Mouse (Mus musculus) induced T-regulatory cell, adult 2 months (primary cell): ENCODE measurements at regions not wholly inside any gene's neighbourhood (a gene's known extent, or its start where the extent isn't known, plus 50 kb on each side); places are given as distances from the start of the nearest gene placed in this dataset.
"Not testable (repeated sequence)": the region's sequence is repeated elsewhere in the genome, so short reads cannot be mapped to it uniquely, and the experiment has no call there.

Experiments
- DNase-seq: peaks from one replicate; pipeline ENCODE4 v3.0.0-alpha.2; 2012; ENCODE audit warnings: low read depth

DNA sequence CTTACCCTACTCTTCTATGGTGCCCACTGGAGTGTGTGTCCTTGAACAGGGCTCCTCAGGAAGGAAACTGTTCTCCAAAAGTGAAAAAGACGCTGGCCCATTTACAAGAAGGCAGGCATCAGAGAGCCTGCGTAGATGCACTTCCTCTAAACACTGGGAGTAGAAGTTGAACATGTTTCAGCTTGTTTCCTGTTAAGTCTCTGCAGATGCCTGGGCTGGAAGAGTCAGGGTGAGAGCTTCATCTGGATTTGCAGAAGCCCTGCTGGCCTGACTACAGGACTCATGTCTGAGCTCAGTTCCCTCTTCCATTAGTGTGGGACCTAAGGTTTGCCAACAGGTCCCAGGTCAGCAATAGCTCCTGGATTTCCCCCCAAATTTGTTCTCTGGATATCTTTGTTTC, 54.7 kb upstream of the Nlrp1b start:
- no peak for DNase-seq

DNA sequence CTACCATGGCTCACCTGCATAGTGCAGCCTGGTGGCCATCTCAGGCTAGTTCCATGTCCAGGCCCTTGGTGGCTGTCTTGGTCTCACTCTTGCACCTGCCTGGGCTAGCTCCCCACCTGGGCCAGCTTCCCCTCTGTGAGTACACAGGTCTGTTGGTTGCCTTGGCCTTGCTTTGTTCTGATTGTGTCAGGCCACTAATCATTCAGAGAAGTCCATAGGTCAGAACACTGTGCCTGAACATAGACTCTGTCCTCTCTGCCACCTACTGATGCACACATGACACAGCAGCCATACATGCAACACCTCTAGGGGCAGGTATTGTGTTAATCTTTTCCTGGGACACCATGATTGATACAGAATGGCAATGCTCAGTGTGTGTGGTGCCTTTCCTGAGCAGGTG, 57.7 kb upstream of the Nlrp1b start:
- not testable (repeated sequence) for DNase-seq

DNA sequence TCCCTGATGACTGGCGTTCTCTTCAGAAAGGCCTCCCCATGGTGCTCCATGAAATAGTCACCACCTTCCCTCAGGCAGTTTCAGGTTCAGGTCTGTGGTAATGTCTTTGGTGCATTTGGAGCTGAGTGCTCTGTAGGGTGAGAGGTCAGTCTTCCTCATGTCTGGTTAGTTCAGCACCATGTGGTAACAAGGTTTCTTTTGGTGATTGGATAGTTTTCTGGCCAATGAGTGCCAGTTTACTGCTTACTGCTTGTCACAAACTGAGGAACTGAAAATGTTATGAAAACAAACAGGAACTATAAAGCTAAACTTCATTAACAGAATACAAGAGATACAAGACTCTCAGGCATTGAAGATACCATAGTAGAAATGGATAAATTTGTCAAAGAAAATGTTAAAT, 59.0 kb upstream of the Nlrp1b start:
- DNase-seq = no peak

DNA sequence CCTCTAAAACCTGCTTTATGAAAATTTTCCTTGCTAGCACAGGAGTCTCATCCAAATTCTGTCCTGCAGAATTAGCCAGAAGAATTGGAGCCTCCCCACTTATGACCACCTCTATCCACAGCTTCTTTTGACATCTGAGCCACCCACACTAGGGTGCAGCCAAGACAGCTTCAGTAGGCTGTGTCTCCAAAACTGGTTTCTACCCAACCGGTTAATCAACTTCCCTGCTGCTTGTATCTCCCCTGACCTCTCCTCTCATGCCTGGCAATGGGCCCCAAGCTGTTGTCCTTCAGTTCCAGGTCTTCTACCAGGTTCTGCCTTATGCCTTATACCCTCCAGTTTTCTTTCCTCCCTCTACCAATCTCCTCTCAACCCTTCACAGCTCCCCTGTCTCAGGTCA, 68.9 kb upstream of the Nlrp1b start:
- DNase-seq = no peak

DNA sequence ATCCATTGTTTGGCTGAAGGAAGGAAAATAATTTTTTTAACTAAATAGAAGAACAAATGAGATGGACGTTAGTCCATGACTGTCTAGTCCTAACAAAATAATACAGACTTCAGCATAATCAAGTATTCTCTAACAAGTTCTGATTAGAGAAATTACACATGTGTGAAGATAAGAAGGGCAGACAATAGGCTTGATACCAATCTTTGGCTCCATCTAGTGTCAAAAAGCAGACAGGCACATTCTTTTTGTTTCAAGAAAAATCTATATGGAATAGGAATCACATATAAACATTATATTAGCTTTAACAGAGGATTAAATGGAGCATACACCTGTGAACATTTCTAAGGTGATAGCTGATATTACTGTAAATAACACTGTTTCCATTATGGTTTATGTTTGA, 92.9 kb upstream of the Nlrp1b start:
- peak; percentile 45 for DNase-seq

DNA sequence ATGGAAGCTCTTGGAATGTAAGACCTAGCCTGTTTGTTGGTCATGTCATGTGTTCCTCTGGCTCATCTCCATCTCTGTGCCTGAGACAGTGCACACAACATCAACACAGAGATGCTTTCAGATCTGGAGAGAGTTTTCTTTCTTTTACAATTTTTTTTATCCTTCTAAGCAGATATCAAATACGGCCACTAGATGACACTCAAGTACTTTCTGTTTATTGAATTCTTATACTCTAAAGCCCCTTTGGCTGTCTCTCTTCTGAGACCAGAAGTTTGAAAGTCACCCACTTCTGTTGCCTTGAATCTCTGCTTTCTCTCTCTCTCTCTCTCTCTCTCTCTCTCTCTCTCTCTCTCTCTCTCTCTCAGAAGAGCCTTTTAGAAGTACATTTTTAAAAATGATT, 106.9 kb upstream of the Nlrp1b start:
- peak; percentile 25 for DNase-seq

DNA sequence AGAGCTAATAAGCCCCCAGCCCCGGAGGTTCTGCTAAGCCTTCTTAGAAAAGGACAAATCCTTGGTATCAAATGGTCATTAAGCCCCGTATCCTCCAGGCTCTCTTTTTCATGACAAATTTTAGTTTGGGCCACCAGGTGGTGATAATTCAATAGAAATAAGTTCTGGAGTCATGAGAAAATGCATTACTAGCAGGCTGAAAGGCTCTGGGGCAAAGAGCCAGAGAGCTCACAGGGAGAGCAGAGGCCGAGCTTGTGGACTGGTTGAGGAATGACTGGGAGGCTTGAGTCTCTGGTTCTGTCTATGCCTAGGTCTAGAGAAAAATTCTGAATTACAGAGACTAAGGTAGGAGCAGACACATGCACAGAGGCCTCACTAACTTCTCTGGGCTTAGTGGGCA, 115.5 kb upstream of the Nlrp1b start:
- DNase-seq = no peak

DNA sequence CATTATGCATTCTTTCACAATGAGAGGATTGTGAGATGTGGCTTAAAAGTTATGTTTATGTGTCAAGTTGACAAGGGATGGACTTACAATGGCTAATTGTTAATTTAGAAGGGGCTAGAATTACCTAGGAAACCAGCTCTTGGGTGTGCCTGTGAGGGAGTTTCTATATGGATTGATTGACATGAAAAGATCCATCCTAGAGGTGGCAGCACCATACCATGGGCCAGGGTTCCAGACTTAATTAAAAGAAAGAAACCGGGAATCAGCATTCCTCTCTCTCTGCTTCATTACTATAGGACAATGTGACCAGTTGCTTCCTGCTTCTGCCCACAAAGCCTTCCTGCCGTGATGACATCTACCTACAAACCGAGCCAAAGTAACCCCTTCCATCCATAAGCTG, 126.6 kb upstream of the Nlrp1b start:
- no peak for DNase-seq

DNA sequence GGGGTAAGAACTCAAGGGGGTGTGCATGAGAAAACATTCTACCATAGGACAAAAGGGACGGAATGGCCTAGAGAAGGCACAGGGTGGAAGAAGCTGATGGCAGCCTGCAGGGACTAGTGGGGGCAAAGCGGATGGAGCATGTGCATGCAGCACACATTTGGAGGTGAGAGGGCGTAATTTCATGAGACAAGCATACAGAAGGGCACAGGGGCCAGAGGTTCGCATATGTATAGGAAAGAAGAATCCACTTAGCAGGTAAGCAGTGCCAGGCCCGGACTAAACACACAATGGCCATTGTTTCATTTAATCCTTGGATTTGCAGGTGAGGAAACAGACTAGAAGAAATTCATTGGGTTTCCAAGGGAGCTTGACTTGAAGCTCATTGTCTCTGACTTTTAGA, 130.3 kb upstream of the Nlrp1b start:
- no peak for DNase-seq

DNA sequence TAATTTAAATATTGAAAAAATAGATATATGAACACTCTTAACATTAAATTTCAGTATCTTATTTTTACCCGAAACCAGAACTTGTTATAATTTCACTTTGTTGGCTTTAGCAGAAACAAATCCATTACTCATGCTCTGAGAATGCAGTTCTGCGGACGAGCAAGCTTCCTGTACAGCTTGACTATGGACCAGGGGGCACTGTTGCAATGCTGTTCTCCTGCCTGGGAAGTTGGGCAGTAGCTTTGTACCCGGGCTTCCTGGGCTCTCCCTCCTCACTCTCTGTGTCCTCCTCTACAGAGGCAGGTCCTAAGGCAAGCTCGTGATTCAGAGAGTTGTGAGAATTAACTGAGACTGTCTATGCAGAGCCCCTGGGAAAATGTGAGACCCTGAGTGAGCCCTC, 141.3 kb upstream of the Nlrp1b start:
- no peak for DNase-seq

DNA sequence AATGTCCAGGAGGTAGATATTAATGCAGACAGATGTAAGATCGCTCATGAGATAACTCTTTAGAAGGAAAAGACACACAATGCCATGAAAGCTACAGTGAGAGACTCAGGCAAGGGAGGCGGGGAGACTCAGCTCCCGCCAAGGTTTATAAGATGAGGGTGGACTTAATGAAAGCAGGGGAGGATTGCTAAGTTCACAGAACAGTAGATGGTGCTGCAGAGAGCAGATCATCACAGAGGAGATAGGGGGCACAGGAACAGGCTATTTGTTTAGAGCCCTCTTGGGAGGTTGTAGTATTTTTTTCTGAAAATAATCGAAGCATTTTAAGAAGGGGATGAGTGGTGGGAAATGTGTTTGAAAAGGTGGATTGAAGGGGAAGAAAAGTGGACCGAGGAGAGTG, 144.6 kb upstream of the Nlrp1b start:
- DNase-seq = no peak

DNA sequence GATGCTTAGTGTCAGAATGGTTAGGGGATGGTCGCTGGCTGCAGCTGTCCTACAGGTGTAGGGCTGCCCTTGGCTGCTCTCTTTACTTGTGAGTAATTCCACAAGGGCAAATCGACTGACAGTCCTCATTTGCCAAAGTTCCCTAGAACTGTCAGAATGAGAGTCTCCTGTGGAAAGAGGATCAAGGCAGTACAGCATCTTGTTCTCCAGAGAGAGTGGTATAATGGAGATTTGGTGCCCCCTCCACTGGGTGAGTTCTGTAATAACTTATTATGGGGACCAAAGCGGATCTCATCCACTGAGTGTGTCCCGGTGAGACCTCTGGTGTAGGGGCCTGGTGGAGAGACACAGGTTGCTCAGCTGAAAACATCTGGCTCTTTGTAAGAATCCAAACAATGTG, 157.9 kb upstream of the Nlrp1b start:
- no peak for DNase-seq

DNA sequence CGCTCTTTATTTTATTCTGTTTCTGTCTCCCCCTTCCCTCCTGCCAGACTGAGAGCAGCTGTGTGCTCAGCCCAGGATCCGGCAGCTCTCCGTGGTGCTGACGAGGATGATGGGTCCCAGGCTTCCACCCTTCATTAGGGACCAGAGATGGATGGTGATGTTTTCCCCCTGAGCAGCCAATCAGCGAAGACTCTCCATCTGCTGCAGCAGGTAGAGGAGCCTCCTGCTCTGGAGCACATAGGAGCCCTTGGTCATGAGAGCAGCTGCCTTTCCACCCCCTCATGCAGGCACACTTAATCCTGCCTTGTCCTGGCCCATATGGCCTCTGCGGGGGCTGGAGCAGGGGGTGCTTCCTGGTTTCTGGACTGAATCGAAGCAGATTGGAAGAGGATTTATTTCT, 159.1 kb upstream of the Nlrp1b start:
- no peak for DNase-seq

DNA sequence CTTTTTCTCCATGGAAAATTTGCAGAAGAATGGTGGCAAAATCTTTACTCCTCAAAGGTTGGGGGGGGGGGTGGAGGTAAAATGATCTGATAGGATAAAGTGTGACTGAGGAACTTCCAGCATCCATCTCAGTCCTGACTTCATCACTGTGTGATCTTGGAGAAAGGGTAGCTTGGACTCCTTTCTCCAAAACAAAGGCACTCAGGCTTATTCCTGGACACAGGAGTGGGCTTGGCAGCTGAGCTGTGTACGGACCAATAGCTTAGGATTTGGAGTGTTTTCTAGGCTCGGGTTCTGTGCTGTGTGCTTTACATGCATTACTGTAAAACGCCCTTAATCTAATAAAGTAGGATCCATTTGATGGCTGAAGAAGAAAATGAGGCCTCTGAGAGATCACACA, 159.6 kb upstream of the Nlrp1b start:
- DNase-seq = no peak

DNA sequence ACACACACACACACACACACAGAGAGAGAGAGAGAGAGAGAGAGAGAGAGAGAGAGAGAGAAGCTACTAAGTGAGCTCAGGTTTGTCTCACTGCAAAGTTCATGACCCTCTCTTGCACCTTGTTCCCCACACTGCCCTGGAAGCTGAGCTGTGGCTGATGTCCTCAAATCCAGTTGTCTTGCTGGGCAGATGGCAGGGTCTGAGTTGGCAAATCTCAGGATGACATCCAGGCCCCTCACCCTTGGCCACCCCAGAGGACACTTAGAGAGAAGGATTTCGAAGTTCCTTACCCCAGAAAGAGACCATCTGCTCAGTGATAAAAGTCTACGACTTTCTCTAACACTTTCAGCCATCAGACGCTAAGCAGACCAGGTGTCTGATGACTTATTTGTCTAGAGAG, 160.1 kb upstream of the Nlrp1b start:
- no peak for DNase-seq

DNA sequence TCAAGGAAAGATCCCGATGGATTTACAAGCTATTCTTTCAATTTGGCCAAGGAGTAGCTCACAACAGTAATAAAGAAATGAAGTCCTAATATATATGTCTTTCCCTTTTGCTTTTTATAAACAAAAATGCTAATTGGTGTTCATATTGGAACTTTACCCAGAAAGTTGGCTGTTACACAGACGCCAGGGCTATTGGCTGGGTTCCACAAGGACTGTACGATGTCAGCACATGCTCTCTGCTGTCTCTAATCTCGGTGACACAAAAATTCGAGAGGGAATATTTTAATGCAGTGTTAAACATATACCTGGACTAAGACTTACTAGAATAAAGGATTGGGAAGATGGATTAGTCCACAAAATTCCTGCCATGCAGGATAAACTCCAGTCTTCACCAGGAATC, 162.9 kb upstream of the Nlrp1b start:
- no peak for DNase-seq

DNA sequence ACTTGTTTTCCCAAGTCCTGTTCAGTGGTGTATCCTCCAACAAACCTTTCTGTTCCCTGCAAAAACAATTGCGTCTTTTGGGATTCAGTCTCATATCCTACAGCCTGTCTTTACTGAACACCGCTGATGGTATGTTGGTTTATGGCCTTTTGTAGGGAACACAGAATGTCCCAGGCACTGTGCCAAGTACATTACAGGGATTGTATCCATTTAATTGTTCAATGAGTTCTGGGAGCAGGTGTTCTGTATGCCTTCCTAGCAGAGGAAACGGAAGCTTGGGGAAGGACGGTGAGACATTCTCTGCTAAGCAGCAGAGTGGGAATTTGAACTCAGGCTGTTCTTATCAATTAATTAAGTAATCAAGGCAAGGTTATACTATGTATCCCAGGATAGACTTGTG, 164.5 kb upstream of the Nlrp1b start:
- no peak for DNase-seq

DNA sequence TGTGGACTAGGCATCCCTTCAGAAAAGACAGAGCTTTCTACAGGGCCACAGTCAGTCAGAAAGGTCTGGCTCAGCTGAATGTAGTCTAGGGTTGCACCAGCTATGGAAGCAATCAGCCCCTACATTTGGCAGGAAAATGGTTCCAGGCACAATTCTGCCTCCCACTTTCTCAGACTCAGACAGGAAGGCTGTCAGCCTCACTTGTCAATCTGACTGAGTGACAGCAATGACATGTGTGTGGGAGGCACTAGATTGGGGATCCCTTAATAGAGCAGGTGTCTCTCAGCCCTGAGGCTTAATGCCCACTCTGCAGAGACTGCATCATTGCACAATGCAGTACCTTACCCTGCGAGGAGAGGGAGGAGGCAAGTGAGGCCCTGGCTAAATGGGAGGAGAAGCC, 165.1 kb upstream of the Nlrp1b start:
- no peak for DNase-seq

DNA sequence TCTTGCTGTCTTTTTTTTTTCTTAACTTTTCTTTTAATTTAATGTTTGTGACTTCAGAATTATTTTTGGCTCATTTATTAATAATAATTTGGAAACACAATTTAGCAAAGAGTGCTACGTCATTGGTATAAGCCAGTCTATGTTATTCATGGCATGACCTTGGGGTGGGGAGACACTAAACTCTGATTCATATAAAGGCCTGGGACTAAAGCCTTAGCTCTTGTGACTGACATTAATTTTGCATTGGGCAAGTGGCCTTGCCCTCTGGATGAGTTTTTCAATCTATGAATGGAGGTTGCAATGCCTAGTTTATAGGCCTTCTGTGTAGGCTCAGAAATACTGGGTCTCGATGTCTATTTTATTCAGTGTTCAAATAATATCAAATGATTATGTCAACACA, 169.8 kb upstream of the Nlrp1b start:
- no peak for DNase-seq

DNA sequence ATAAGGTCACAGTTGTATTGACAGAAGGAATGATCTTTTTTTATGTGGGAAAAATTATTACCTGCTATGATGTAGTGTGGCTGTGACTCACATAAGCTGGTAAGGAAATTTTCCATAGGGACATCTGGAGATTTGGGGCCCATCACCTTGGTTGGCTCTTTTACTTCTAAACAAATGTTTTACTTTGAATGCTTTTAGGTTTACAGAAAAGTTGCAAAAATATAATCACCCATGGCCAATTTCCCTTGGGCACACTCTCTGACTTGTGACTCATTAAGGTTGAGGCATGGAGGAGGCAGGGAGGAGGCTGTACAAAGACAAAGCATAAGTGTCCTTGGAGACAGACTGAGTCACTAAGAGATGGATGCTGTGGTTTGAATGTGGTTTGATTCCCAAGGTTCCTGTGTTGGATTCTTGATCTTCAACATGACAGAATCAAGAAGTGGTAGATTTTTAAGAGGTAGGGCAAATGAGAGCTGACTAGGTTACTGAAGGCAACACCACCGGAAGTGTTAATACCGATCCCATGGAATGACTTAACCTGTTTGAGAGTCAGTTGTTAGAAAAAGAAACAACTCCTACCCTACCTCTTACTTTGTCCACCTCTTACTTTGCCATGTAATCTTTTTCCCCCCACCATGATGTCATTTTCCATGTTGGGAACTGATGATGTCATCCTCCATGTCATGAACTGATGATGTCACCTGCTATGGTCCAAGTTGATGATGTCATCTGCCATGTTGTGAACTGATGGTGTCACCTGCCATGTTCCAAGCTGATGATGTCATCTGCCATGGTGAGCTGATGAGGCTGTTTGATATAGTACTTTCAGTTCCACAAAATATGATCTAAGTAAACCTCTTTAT, 171.1 kb upstream of the Nlrp1b start:
- DNase-seq = no peak

DNA sequence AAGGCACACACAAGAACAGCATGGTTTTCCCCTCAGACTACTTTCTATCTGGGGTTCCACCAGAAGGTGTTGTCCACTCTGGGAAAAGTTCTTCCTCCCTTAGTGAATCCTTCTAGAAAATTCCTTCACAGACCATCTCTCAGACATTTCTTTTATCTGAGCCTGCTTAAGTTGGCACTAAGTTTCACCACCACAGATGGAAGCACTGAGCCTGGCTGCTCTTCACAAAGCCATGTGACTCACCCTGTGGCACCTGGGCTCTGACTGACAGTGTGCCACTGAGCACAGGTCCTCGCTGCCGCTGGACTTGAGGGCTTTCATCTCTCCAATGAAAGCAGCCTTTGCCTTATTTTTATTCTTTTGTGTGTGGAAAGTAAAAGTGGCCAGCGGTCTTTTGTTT, 173.8 kb upstream of the Nlrp1b start:
- no peak for DNase-seq

DNA sequence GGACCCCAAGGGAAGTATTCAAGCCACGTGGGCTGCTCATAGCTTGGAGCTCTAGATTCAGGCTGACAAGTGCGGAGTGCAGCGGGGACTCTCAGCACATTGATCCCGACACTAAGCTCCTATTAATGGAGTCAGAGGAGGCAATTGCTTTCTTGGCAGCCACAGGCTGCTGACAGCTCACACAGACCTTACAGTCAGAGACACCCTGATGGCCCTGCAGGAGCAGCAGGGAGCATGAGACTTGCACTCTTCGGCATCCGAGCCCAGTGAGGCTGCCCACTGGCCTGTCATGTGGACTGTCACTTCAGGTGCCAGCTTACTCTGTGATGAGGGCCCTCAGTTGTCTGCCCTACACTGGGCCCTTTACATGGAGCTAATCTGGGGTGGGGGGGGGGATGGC, 176.5 kb upstream of the Nlrp1b start:
- no peak for DNase-seq

DNA sequence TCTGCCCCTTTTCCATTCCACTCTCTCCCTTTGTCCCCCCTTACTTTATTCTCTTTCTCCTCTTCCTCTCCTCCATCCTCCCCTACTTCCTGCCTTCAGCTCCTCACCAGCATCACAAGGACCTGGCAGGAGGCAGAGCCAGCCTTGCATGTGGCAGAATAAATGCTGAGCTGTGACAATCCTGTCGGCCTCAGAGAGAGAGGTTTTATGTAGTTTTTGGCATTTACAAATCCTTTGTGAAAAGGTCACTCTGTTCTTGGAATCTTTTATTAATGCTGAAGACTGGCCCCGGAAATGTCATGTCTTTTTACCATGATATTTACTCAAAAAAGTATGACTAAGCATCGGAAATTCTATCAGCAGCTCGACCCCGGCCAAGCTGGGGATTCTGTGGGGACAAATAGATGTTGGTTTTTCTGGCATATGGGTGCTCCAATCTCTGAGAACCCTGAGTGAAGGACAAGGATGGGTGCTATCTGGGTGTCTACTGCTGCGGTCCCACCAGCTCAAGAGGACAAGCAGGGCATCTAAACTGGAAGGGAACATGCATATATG, 178.8 kb upstream of the Nlrp1b start:
- DNase-seq = no peak

DNA sequence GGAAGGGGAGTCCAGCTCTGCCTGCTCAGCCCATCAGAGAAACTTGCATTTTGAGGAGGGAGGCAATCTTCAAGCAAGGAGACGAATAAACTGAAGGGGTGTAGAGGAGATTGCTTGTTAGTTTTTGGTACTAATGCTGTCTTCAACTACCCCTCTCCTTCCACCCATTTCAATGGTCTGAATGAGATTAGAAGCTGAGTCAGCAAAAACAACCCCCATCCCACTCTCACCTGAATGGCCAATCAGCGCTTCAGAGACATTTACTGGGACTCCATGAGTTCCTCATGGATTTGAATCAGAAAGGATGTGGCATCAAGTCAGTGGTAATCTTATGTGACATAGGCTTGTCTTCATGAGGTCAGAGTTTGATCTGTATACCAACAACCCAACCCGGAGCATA, 180.0 kb upstream of the Nlrp1b start:
- DNase-seq = no peak
